Mouse (Mus musculus): ENCODE measurements around the gene Orm1.

Orm1 gene
- long read RNA-seq, experiment 1, transcript Orm1-201 (6 exons, 775 nt): major isoform, 5 of 5 reads
- long read RNA-seq, experiment 1, partial matches to known transcripts: 0 of 5 reads
- long read RNA-seq, experiment 1, other reads (novel, unspliced or antisense): 0 of 5 reads
- long read RNA-seq, experiment 2, partial matches to known transcripts: 0 of 1 reads
- long read RNA-seq, experiment 2, other reads (novel, unspliced or antisense): 0 of 1 reads

GRCm38 (mm10) chr4:63344295-63344694 lies at the start of gene Orm1:
Gene Orm1 (plus strand): TSS chr4:63344560.
- intact Hi-C loops (cut with DNase I): no loop called here

GRCm38 (mm10) chr4:63295641-63296040 lies 48.7 kb upstream of the Orm1 start:
- intact Hi-C loops (cut with DNase I): no loop called here

GRCm38 (mm10) chr4:63296263-63296662 lies 48.1 kb upstream of the Orm1 start:
- intact Hi-C loops (cut with DNase I): no loop called here

- intact Hi-C loops (cut with DNase I): no loop called here
Measured at GRCm38 (mm10) chr4:63296876-63297275, 47.5 kb upstream of the Orm1 start.

GRCm38 (mm10) chr4:63298191-63298590 lies 46.2 kb upstream of the Orm1 start:
- intact Hi-C loops (cut with DNase I): no loop called here

- intact Hi-C loops (cut with DNase I): no loop called here
Measured at GRCm38 (mm10) chr4:63302641-63303040, 41.7 kb upstream of the Orm1 start.

GRCm38 (mm10) chr4:63307175-63308062 lies 36.9 kb upstream of the Orm1 start:
- intact Hi-C loops (cut with DNase I): loop anchor here (1.0 to 5.0 kb wide), 2 partner anchors 90 to 145 kb away; no protein-coding TSS in a partner anchor

GRCm38 (mm10) chr4:63308316-63308715 lies 36.0 kb upstream of the Orm1 start:
- intact Hi-C loops (cut with DNase I): loop anchor here (5.0 kb wide), 1 partner anchor 146 kb away; no protein-coding TSS in a partner anchor

- intact Hi-C loops (cut with DNase I): no loop called here
Measured at GRCm38 (mm10) chr4:63310247-63310855, 34.0 kb upstream of the Orm1 start.

GRCm38 (mm10) chr4:63311426-63311825 lies 32.9 kb upstream of the Orm1 start:
- intact Hi-C loops (cut with DNase I): no loop called here

GRCm38 (mm10) chr4:63314063-63314462 lies 30.3 kb upstream of the Orm1 start:
- intact Hi-C loops (cut with DNase I): no loop called here

GRCm38 (mm10) chr4:63316076-63316746 lies 28.1 kb upstream of the Orm1 start:
- intact Hi-C loops (cut with DNase I): loop anchor here (5.0 kb wide), 1 partner anchor 134 kb away; no protein-coding TSS in a partner anchor

- intact Hi-C loops (cut with DNase I): loop anchor here (5.0 kb wide), 1 partner anchor 137 kb away; no protein-coding TSS in a partner anchor
Measured at GRCm38 (mm10) chr4:63319566-63319965, 24.8 kb upstream of the Orm1 start.

GRCm38 (mm10) chr4:63323275-63323815 lies 21.0 kb upstream of the Orm1 start:
- intact Hi-C loops (cut with DNase I): no loop called here

GRCm38 (mm10) chr4:63333403-63333802 lies 11.0 kb upstream of the Orm1 start:
- intact Hi-C loops (cut with DNase I): no loop called here

GRCm38 (mm10) chr4:63338414-63339076 lies 5.8 kb upstream of the Orm1 start:
- intact Hi-C loops (cut with DNase I): no loop called here

- intact Hi-C loops (cut with DNase I): no loop called here
Measured at GRCm38 (mm10) chr4:63342491-63342890, 1.9 kb upstream of the Orm1 start.

- intact Hi-C loops (cut with DNase I): no loop called here
Measured at GRCm38 (mm10) chr4:63343608-63344007, 752 bp upstream of the Orm1 start.

- intact Hi-C loops (cut with DNase I): no loop called here
Measured at GRCm38 (mm10) chr4:63345261-63345660, 901 bp downstream of the Orm1 start.

- intact Hi-C loops (cut with DNase I): no loop called here
Measured at GRCm38 (mm10) chr4:63346659-63347058, 2.3 kb downstream of the Orm1 start.

All from adrenal gland (tissue).